Mouse (Mus musculus) gastrocnemius, postnatal 14 days (tissue): Measurements from ENCODE around the gene Lipe. TPM values are rescaled to one million over a fixed set of nuclear protein-coding genes. Genes with fewer than 3 reads are reported as not detected.
"Not testable (repeated sequence)": the region's sequence is repeated elsewhere in the genome, so short reads cannot be mapped to it uniquely, and the experiment has no call there.

ENCODE experiments used
- DNase-seq: peaks from one replicate; pipeline ENCODE4 v3.0.0; 2021; ENCODE audit warnings: mixed read lengths
- intact Hi-C: fragments of 180-260 bp; cut with DNase I; formaldehyde crosslinking; loops from one replicate; pipeline ENCODE4 v1.15.1; 2025; ENCODE audit warnings: low total_unique reads
- long read RNA-seq, 2 experiments: library from polyadenylated mRNA; stranded (forward); transcript quantifications; one replicate each; pipeline ENCODE4 v2.0.0; 2021
- total RNA-seq, 2 experiments: library from RNA; stranded (reverse); gene quantifications; 2 replicates each; pipeline ENCODE4 v1.2.3; 2021

Gene Lipe
- 10 to 100 TPM; 11.4 to 18.8 TPM for total RNA-seq
- long read RNA-seq, experiment 1, partial matches to known transcripts: 2 of 5 reads
- long read RNA-seq, experiment 1, other reads (novel, unspliced or antisense): 2 of 5 reads
- long read RNA-seq, experiment 2, partial matches to known transcripts: 0 of 9 reads
- long read RNA-seq, experiment 2, other reads (novel, unspliced or antisense): 4 of 9 reads

GRCm38 (mm10) chr7:25398610-25399009 is at the start of gene Lipe:
Lipe (minus strand) TSS chr7:25398710.
- intact Hi-C loops: no loop called here
- DNase-seq: no peak

DNA sequence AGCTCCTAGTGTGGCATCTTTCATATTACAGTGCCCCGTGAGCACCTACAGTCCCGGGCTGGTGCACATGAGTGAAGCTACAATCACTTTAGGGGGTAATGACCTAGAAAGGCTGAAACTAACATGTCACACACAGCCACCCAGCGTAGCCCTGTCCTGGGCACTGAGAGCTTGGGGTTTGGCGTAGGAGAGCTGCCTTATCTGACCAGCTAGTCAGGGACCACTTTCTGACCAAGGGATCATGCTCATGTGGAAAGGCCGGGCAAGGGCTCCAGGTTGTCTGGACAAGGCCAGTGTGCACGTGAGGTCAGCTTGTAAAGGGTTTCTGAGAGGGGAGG is 42.3 kb upstream of the Lipe start:
- no peak for DNase-seq
- intact Hi-C loops: no loop called here

GRCm38 (mm10) chr7:25439978-25440815 is 41.7 kb upstream of the Lipe start:
- DNase-seq: no peak
- intact Hi-C loops: no loop called here

DNA sequence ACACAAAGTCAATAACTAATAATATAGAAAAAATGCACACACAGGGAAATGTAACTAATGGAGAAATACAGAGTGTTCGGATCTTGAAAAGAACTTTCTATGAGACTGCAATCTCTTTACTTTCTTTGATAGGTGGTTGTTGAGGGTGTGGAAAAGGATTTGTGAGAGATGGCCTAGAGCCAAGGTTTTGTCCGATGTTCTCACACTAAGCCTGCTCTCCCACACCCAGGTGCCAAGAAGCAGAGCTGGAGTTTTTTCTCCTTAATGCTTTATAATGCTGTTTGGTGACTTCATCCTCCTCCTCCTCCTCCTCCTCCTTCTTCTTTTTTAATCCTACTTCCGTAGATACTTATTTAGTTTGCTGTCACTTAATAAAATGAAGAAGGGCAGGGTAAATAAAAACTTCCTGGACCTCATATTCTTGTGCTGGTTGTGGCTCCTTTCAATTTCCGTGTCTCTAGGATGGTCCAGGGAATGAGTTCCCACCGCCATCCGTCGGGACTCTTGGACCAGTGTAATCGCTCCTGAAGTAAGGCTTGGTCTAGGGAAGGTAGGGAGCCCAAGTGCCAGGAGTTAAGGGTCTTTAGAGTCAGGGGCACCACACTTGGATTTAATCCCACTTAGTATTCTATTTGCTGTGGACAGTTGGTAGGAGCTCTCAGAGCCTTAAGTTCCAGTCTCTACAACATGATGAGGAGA is 40.8 kb upstream of the Lipe start:
- intact Hi-C loops: no loop called here
- DNase-seq: no peak

- DNase-seq: no peak
- intact Hi-C loops: no loop called here
Measured at GRCm38 (mm10) chr7:25436704-25437103, 38.2 kb upstream of the Lipe start.

DNA sequence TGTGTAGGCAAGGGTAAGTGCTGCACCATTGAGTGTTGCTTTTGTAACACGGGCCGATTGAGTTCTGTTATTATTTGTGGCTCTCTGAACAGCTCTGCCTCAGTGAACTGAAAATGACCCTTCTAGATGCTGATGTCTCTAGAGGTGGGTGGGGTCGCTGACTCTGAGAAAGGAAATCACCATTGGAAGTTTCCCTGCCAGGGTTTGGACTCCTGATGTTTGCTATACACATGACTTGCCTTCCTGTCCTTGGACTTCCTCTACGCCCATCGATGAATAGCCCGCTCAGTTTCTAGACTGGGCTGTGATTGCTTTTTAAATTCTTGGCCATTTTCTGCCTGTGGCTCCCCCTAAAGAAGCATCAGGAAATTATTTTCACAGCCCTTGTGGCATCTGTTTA is 37.7 kb upstream of the Lipe start:
- DNase-seq: no peak
- intact Hi-C loops: no loop called here

GRCm38 (mm10) chr7:25435546-25435851 is 37.0 kb upstream of the Lipe start:
- intact Hi-C loops: no loop called here
- no peak for DNase-seq

DNA sequence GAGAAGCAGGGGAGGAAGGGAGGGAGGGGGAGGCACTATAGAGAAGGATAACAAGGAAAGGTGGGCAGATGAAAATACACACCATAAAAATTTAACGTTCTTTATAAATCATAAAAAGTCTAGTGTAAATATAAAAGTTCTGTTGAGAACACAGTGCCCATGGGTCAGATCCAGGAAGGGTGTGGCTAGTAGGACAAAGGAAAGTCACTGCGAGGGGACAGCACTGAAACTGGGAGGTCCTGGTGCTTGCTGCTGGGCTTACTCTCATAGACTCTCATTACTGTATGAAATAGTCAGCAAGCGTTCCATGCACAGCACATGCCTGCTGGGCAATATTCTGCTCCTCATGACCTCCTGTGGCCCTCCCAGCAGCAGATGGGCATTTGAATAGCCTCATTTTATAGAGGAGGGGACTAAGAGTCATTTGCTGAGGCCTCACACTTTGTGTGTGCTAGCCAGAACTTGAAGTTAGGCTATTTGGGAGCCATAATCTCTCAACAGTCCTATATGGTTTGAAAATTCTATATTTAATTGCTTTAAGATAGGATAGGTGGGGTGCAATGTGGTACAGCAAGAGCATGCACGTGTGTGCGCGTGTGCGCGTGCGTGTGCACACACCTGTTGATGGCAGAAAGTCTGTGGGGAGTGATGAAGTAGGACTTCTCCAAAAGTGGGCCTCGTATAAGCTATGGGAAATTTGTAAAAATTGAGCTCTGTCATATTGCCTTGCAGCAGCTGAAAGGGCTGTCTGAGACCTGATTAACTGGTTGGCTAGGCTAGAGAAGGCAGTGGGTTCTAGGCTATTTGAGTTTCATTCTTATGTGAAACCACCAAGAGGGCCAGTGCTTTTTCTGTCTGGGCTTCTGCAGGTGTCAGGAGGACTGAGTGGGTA is 36.4 kb upstream of the Lipe start:
- intact Hi-C loops: no loop called here

GRCm38 (mm10) chr7:25433781-25434560 is 35.5 kb upstream of the Lipe start:
- intact Hi-C loops: no loop called here
- no peak for DNase-seq

More for the DNA sequence above, 36.4 kb upstream of the Lipe start:
- no peak for DNase-seq

GRCm38 (mm10) chr7:25433007-25433541 is 34.6 kb upstream of the Lipe start:
- DNase-seq: no peak
- intact Hi-C loops: no loop called here

GRCm38 (mm10) chr7:25432381-25432780 is 33.9 kb upstream of the Lipe start:
- intact Hi-C loops: no loop called here

DNA sequence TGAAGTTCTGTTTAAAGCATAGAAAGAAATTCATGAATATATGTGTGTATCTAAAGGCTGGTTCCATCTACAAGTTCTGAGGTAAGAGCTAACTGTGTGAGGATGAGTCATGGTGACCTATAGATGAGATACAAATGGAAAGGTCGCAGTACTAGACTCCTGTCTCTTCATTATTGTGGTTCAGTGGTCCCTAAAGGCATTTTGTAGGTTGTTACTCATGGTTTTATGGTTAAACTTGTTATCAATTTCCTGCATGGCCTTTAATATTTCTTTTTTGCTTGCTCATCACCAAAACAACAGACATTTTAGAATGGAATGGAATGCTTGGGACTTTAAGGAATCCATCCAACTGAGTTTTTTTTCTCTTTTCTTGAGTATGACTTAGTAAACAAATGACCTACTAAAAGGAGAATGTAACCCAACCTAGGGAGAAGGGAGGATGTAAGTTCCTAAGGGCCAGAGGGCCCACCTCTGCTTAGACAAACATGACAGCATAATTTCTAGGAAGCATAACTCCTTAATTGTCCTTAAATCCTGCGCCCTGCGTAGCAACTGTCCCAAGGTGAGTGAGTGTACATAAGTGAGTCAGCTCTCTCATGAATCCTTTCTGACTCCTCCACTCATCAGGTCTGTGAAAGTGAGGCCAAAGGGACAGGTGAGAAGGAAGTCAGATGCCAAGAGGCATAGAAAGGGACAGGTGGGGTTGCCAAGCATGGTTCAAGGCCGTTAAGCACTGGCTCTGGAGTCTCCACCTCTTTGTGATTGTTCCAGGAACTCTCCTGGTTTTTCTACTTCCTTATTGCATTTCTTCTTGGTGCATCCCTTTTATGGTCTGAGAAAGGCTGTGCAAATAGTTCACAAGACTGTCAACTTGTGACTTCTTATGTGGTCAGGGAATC is 31.6 kb upstream of the Lipe start:
- intact Hi-C loops: loop anchor here (5.0 kb wide), 1 partner anchor 167 kb away; no protein-coding TSS in a partner anchor
- no peak for DNase-seq

More at GRCm38 (mm10) chr7:25432381-25432780, 33.9 kb upstream of the Lipe start:
- no peak for DNase-seq

DNA sequence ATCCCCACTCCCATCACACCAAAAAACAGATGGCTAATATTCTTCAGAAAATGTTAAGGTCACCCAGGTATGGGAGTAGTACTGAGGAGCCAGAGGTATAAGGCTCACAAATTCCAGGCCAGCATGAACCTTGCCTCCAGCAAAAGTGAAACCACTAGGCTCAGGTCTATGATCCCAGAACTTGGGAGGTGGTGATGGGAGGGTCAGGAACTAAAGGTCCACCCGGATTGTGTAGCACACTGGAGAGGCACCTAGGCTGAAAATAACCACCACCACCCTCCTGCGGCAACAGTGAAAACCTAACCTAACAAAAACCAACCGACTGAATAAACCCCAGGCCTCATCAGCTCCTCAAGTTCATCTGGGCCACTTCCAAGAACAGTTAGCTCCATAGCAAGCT is 29.8 kb upstream of the Lipe start:
- no peak for DNase-seq
- intact Hi-C loops: loop anchor here (5.0 kb wide), 1 partner anchor 169 kb away; no protein-coding TSS in a partner anchor

- no peak for DNase-seq
- intact Hi-C loops: loop anchor here (5.0 kb wide), 1 partner anchor 170 kb away; no protein-coding TSS in a partner anchor
Measured at GRCm38 (mm10) chr7:25427144-25427543, 28.6 kb upstream of the Lipe start.

- DNase-seq: not testable (repeated sequence)
- intact Hi-C loops: loop anchor here (5.0 kb wide), 1 partner anchor 171 kb away; no protein-coding TSS in a partner anchor
Measured at GRCm38 (mm10) chr7:25426380-25426779, 27.9 kb upstream of the Lipe start.

- DNase-seq: peak; percentile 75
- intact Hi-C loops: loop anchor here (5.0 kb wide), 1 partner anchor 113 kb away; the partner anchor contains the start of gene Ceacam2
Measured at GRCm38 (mm10) chr7:25424429-25424828, 25.9 kb upstream of the Lipe start.

GRCm38 (mm10) chr7:25422286-25422841 is 23.9 kb upstream of the Lipe start:
- DNase-seq: no peak
- intact Hi-C loops: loop anchor here (2.0 to 5.0 kb wide), 2 partner anchors 60 to 115 kb away; partner anchors contain the start of gene Ceacam2
